Mouse (Mus musculus) intestine, embryonic 16.5 days (tissue): Measurements from ENCODE around the gene Gm10638. TPM values are rescaled to one million over a fixed set of nuclear protein-coding genes. Genes with fewer than 3 reads are reported as not detected.

ENCODE experiments used
- polyA plus RNA-seq: library from polyadenylated mRNA; unstranded; fragments of >200 nt; fragmentation: Nextera tagmentation; extraction: Ambion mirVana; gene quantifications from 2 replicates; pipeline ENCODE4 v1.2.1, GENCODE M21; 2015

Gm10638 gene
- polyA plus RNA-seq, 1 experiment from 2014 or later, result 0.91 TPM

Other genes with a start within 250 kb of the Gm10638 start
- gene Abcc12, start 165.0 kb upstream of the Gm10638 start, polyA plus RNA-seq, result 0.06 and 0.09 TPM in 2 replicates
- 72.5 and 78.0 TPM in 2 replicates for gene Lonp2, start 121.7 kb upstream of the Gm10638 start, polyA plus RNA-seq
- gene Siah1a, start 235 bp downstream of the Gm10638 start, polyA plus RNA-seq, result 16.3 and 21.7 TPM in 2 replicates
- gene N4bp1, start 139.6 kb downstream of the Gm10638 start, polyA plus RNA-seq, result 4.9 and 5.8 TPM in 2 replicates